14 mouse cellular contexts compared by ENCODE assay signal in the genomic region with DNA sequence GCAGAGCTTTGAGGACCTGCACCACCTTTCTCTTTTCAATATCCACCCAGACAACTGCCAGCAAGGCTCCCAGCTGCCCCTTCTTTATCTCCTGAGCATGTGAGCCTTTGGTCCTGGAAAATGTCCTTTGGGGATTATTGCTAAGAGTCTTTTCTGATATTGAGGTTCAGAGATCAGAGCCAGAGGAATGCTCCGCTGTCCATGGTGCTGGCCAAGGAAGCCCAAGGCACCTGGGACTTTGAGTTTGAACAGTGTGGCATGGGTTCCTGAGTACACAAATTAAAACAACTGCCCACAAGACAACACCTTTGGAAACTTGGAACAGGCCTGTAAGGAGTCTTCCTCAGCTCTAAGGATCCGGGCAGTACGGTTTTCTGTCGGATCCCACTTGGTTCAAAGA. TPM values are rescaled to one million over a fixed set of nuclear protein-coding genes. Genes with fewer than 3 reads are reported as not detected.
DNase-seq lines count a peak whose midpoint lies in the region; ATAC-seq and TF ChIP-seq lines count a peak whose summit lies in the region.
"Had no signal": no experiment of that assay in that cellular context is flagged by ENCODE, and none has a peak within 500 bp of the region (broad histone marks: within the 10 kb centered on the region; RNA-seq: fewer than 3 reads in every experiment).

No protein-coding gene starts in this region.

- DNase-seq in intestine, embryonic 14.5 days (ENCODE audit: low spot score), result peak; percentile 77
- peak; percentile 77 for DNase-seq in testis, postnatal 10 days (ENCODE audit: low spot score)
- no peak for DNase-seq in testis, postnatal 14 days (ENCODE audit: low spot score)
- peak; percentile 38 for DNase-seq in embryo, embryonic 11.5 days (ENCODE audit: low read depth, low spot score)
- DNase-seq in stomach, postnatal 0 days (ENCODE audit: low spot score), result peak; percentile 29
- DNase-seq in midbrain, postnatal 0 days (ENCODE audit: low spot score), result no peak
- DNase-seq: cerebellum, adult 11 months; liver, postnatal 0 days; right cerebral cortex, postnatal 14 days had no signal

- WGBS in intestine, embryonic 14.5 days, result 64% methylated on average over 4 of the region's 4 CpGs
- 57% methylated on average over 4 of the region's 4 CpGs for WGBS in intestine, embryonic 16.5 days
- 66% methylated on average over 4 of the region's 4 CpGs for WGBS in stomach, postnatal 0 days
- 67% methylated on average over 4 of the region's 4 CpGs for WGBS in midbrain, postnatal 0 days

- no peaks in the 10 kb centered on the region for H3K9me3 ChIP-seq in intestine, embryonic 14.5 days (ENCODE audit: control insufficient read depth, low read length)
- no peaks in the 10 kb centered on the region for H3K9me3 ChIP-seq in intestine, embryonic 16.5 days (ENCODE audit: control insufficient read depth, low read length)
- no peaks in the 10 kb centered on the region for H3K9me3 ChIP-seq in stomach, postnatal 0 days (ENCODE audit: control insufficient read depth, low read length)
- no peaks in the 10 kb centered on the region for H3K9me3 ChIP-seq in midbrain, postnatal 0 days (ENCODE audit: low read length)
- H3K9me3 ChIP-seq: heart, embryonic 15.5 days had no signal

- no peak for TF ChIP-seq EP300 in stomach, postnatal 0 days (optimal IDR thresholded peaks at IDR 0.05)

- no peak overlapping the region for H3K27ac ChIP-seq in intestine, embryonic 14.5 days (ENCODE audit: low read depth)
- no peak overlapping the region for H3K27ac ChIP-seq in intestine, embryonic 16.5 days (ENCODE audit: low read length)
- H3K27ac ChIP-seq in stomach, postnatal 0 days (replicated peaks), result no peak overlapping the region
- H3K27ac ChIP-seq in midbrain, postnatal 0 days (ENCODE audit: low read depth, low read length), result no peak overlapping the region
- H3K27ac ChIP-seq: heart, embryonic 15.5 days had no signal

- no peaks in the 10 kb centered on the region for H3K4me1 ChIP-seq in intestine, embryonic 14.5 days (replicated peaks; ENCODE audit: control insufficient read depth, insufficient read depth, low read length)
- H3K4me1 ChIP-seq in intestine, embryonic 16.5 days (ENCODE audit: control insufficient read depth, insufficient read depth, low read length), result no peaks in the 10 kb centered on the region
- H3K4me1 ChIP-seq in stomach, postnatal 0 days (replicated peaks; ENCODE audit: control insufficient read depth, insufficient read depth), result no peaks in the 10 kb centered on the region
- no peaks in the 10 kb centered on the region for H3K4me1 ChIP-seq in midbrain, postnatal 0 days (ENCODE audit: insufficient read depth, low read length)
- H3K4me1 ChIP-seq: heart, embryonic 15.5 days had no signal

- H3K27me3 ChIP-seq in intestine, embryonic 14.5 days (replicated peaks; ENCODE audit: control insufficient read depth, insufficient read depth, low read length), result no peaks in the 10 kb centered on the region
- H3K27me3 ChIP-seq in intestine, embryonic 16.5 days (replicated peaks; ENCODE audit: control insufficient read depth, insufficient read depth, low read length), result no peaks in the 10 kb centered on the region
- H3K27me3 ChIP-seq in stomach, postnatal 0 days (ENCODE audit: control insufficient read depth, insufficient read depth, low read length), result no peaks in the 10 kb centered on the region
- H3K27me3 ChIP-seq in midbrain, postnatal 0 days (ENCODE audit: insufficient read depth, low read length), result no peaks in the 10 kb centered on the region
- H3K27me3 ChIP-seq: heart, embryonic 15.5 days had no signal

- no peak overlapping the region for H3K4me3 ChIP-seq in intestine, embryonic 14.5 days (ENCODE audit: low read depth, low read length)
- no peak overlapping the region for H3K4me3 ChIP-seq in intestine, embryonic 16.5 days (ENCODE audit: low read length)
- H3K4me3 ChIP-seq in stomach, postnatal 0 days (ENCODE audit: low read depth, low read length), result no peak overlapping the region
- no peak overlapping the region for H3K4me3 ChIP-seq in midbrain, postnatal 0 days (ENCODE audit: low read depth, low read length)
- H3K4me3 ChIP-seq: heart, embryonic 15.5 days had no signal

- no peaks in the 10 kb centered on the region for H3K36me3 ChIP-seq in intestine, embryonic 14.5 days (ENCODE audit: control insufficient read depth, insufficient read depth, low read length)
- H3K36me3 ChIP-seq in intestine, embryonic 16.5 days (ENCODE audit: control insufficient read depth, insufficient read depth, low read length), result no peaks in the 10 kb centered on the region
- no peaks in the 10 kb centered on the region for H3K36me3 ChIP-seq in stomach, postnatal 0 days (ENCODE audit: control insufficient read depth, insufficient read depth, low read length)
- no peaks in the 10 kb centered on the region for H3K36me3 ChIP-seq in midbrain, postnatal 0 days (ENCODE audit: insufficient read depth, low read length)
- H3K36me3 ChIP-seq: heart, embryonic 15.5 days had no signal

- H3K9ac ChIP-seq in intestine, embryonic 14.5 days (ENCODE audit: low read length), result no peak overlapping the region
- no peak overlapping the region for H3K9ac ChIP-seq in intestine, embryonic 16.5 days (ENCODE audit: low read depth, low read length)
- no peak overlapping the region for H3K9ac ChIP-seq in stomach, postnatal 0 days (ENCODE audit: low read length)
- no peak overlapping the region for H3K9ac ChIP-seq in midbrain, postnatal 0 days (replicated peaks; ENCODE audit: low read length, poor library complexity, severe bottlenecking)
- H3K9ac ChIP-seq: heart, embryonic 15.5 days; liver, postnatal 0 days had no signal

- H3K4me2 ChIP-seq in intestine, embryonic 14.5 days (ENCODE audit: low read length), result no peak overlapping the region
- no peak overlapping the region for H3K4me2 ChIP-seq in intestine, embryonic 16.5 days (ENCODE audit: low read depth, low read length)
- no peak overlapping the region for H3K4me2 ChIP-seq in stomach, postnatal 0 days (replicated peaks; ENCODE audit: low read depth)
- no peak overlapping the region for H3K4me2 ChIP-seq in midbrain, postnatal 0 days (ENCODE audit: low read depth, low read length, poor library complexity, severe bottlenecking)
- H3K4me2 ChIP-seq: heart, embryonic 15.5 days had no signal

- no peak for TF ChIP-seq CTCF in stomach, postnatal 0 days (IDR thresholded peaks at IDR 0.05; ENCODE audit: low read depth)
- TF ChIP-seq CTCF in midbrain, postnatal 0 days (IDR thresholded peaks at IDR 0.05), result no peak

- no peak for ATAC-seq in intestine, embryonic 14.5 days (replicated peaks; ENCODE audit: low FRiP score, low TSS enrichment, low read depth)
- ATAC-seq in intestine, embryonic 16.5 days, result no peak
- no peak for ATAC-seq in stomach, postnatal 0 days (ENCODE audit: low FRiP score, low TSS enrichment)
- ATAC-seq in midbrain, postnatal 0 days (ENCODE audit: low FRiP score), result no peak
- ATAC-seq: liver, postnatal 0 days had no signal

RNA-seq across cellular contexts. Expression of a gene that starts 52.6 kb away (rescaled TPM):
- polyA plus RNA-seq in intestine, embryonic 14.5 days (2014; fragmentation: Nextera tagmentation; extraction: Ambion mirVana), result 0.61 TPM in 1 of 2 replicates, not detected in the other
- 0.32 and 0.43 TPM in 2 replicates for polyA plus RNA-seq in intestine, embryonic 16.5 days (2015; fragmentation: Nextera tagmentation; extraction: Ambion mirVana)
- 5.8 and 6.9 TPM in 2 replicates for polyA plus RNA-seq in stomach, postnatal 0 days (2015; fragmentation: Nextera tagmentation; extraction: Ambion mirVana)
- 0.19 TPM in 1 of 2 replicates, not detected in the other for total RNA-seq in midbrain, postnatal 0 days (2014; rRNA removed)
- not detected in 2 replicates for polyA plus RNA-seq in midbrain, postnatal 0 days (2015; fragmentation: Nextera tagmentation; extraction: Ambion mirVana)
- total RNA-seq: gastrocnemius, adult 18-20 months; left cerebral cortex, postnatal 10 days; monocyte, adult 5-6 weeks had no signal
- polyA plus RNA-seq: liver, postnatal 0 days had no signal

Comparison
In these comparisons a context has a peak if more than half of its experiments do, and no peak if none do; other contexts are left out.
1. DNase-seq: peak in intestine, embryonic 14.5 days (single experiment), testis, postnatal 10 days (single experiment), embryo, embryonic 11.5 days (single experiment) and stomach, postnatal 0 days (single experiment); none in testis, postnatal 14 days (single experiment) and midbrain, postnatal 0 days (single experiment).